Mouse (Mus musculus) frontal cortex, adult (tissue): ENCODE data around the gene Fam49a.
A peak's percentile ranks its signal among the peaks of the same experiment; 100 is the strongest.
"Not testable (repeated sequence)": the region's sequence is repeated elsewhere in the genome, so short reads cannot be mapped to it uniquely, and the experiment has no call there.

Experiments
- ATAC-seq: cut with Nextera tagmentation; 2 replicates; pipeline ENCODE4 v1.9.2; 2017; ENCODE audit warnings: mild to moderate bottlenecking, moderate library complexity, mixed read lengths; ENCODE audit not compliant: low TSS enrichment

Gene Fam49a

GRCm38 (mm10) chr12:12313919-12314318 is 52.0 kb downstream of the Fam49a start:
- ATAC-seq: peak; percentile 33; the same call in 1 of the 2 replicates

GRCm38 (mm10) chr12:12314326-12314725 is 52.4 kb downstream of the Fam49a start:
- ATAC-seq: no peak

- ATAC-seq: no peak
Measured at GRCm38 (mm10) chr12:12315011-12315410, 53.1 kb downstream of the Fam49a start.

GRCm38 (mm10) chr12:12316956-12317355 is 55.0 kb downstream of the Fam49a start:
- peak; percentile 2; the same call in 1 of the 2 replicates for ATAC-seq

GRCm38 (mm10) chr12:12317606-12318005 is 55.7 kb downstream of the Fam49a start:
- ATAC-seq: no peak

- ATAC-seq: peak; percentile 10; the same call in 1 of the 2 replicates
Measured at GRCm38 (mm10) chr12:12318140-12318734, 56.3 kb downstream of the Fam49a start.

- ATAC-seq: no peak
Measured at GRCm38 (mm10) chr12:12320693-12321092, 58.8 kb downstream of the Fam49a start.

GRCm38 (mm10) chr12:12321111-12321510 is 59.2 kb downstream of the Fam49a start:
- no peak for ATAC-seq

GRCm38 (mm10) chr12:12323084-12323483 is 61.1 kb downstream of the Fam49a start:
- no peak for ATAC-seq

- ATAC-seq: peak; percentile 47
Measured at GRCm38 (mm10) chr12:12323616-12324223, 61.8 kb downstream of the Fam49a start.

- not testable (repeated sequence) for ATAC-seq
Measured at GRCm38 (mm10) chr12:12324266-12324665, 62.3 kb downstream of the Fam49a start.

- no peak for ATAC-seq
Measured at GRCm38 (mm10) chr12:12333526-12334310, 71.8 kb downstream of the Fam49a start.

GRCm38 (mm10) chr12:12334486-12334885 is 72.5 kb downstream of the Fam49a start:
- ATAC-seq: 0 out of 2 replicates have a peak, but pooled peaks have one; percentile 15

- ATAC-seq: no peak
Measured at GRCm38 (mm10) chr12:12335566-12335965, 73.6 kb downstream of the Fam49a start.

GRCm38 (mm10) chr12:12337378-12337777 is 75.4 kb downstream of the Fam49a start:
- ATAC-seq: peak; percentile 97

GRCm38 (mm10) chr12:12343320-12343719 is 81.4 kb downstream of the Fam49a start:
- peak; percentile 68 for ATAC-seq

- peak; percentile 18; the same call in 1 of the 2 replicates for ATAC-seq
Measured at GRCm38 (mm10) chr12:12348625-12349024, 86.7 kb downstream of the Fam49a start.

- ATAC-seq: no peak
Measured at GRCm38 (mm10) chr12:12349645-12350288, 87.8 kb downstream of the Fam49a start.

GRCm38 (mm10) chr12:12351816-12352552 is 90.0 kb downstream of the Fam49a start:
- no peak for ATAC-seq

- ATAC-seq: no peak
Measured at GRCm38 (mm10) chr12:12354115-12354653, 92.2 kb downstream of the Fam49a start.

GRCm38 (mm10) chr12:12356048-12356447 is 94.1 kb downstream of the Fam49a start:
- no peak for ATAC-seq
